Mouse (Mus musculus) CH12.LX (cell line): ENCODE measurements around the gene Il17rd. TPM values are rescaled to one million over a fixed set of nuclear protein-coding genes. Genes with fewer than 3 reads are reported as not detected.

Experiments used
- DNase-seq: peaks from one replicate; pipeline ENCODE4 v3.0.0-alpha.2; 2013; ENCODE audit errors: extremely low read depth
- H3K27ac ChIP-seq: 2 replicates; pipeline ENCODE4 v1.5.1; 2012; ENCODE audit warnings: low read depth, mild to moderate bottlenecking, control low read depth, moderate library complexity; ENCODE audit not compliant: insufficient read depth
- H3K27me3 ChIP-seq: replicated peaks from 2 replicates; pipeline ENCODE3; 2012; ENCODE audit warnings: inconsistent platforms
- H3K36me3 ChIP-seq, 2 experiments: replicated peaks in 1 of 2; 2 replicates each; pipeline versions ENCODE3 to v1.6.1; 2012; ENCODE audit warnings: inconsistent platforms in 1 of 2, low read length in 1 of 2, mild to moderate bottlenecking in 1 of 2, mixed read lengths in 1 of 2, moderate library complexity in 1 of 2; ENCODE audit not compliant: control insufficient read depth in 1 of 2, insufficient read depth in 1 of 2
- H3K4me1 ChIP-seq, 2 experiments: 2 replicates each; pipeline ENCODE4 v1.6.1; 2012; ENCODE audit warnings: inconsistent platforms in 1 of 2, moderate library complexity in 1 of 2; ENCODE audit not compliant: insufficient read depth in 2 of 2, control insufficient read depth in 1 of 2
- H3K4me2 ChIP-seq: 2 replicates; pipeline ENCODE4 v1.6.1; 2012; ENCODE audit warnings: low read depth, mild to moderate bottlenecking, control low read depth; ENCODE audit not compliant: poor library complexity, insufficient read depth, severe bottlenecking
- H3K4me3 ChIP-seq, 3 experiments: fragments of 150-350 bp in 1 of 3; sonication (generic) in 1 of 3; replicated peaks in 1 of 3; 2 replicates each; pipeline versions ENCODE3 to v1.5.1; 2011 to 2012; ENCODE audit warnings: low read depth in 2 of 3, low read length in 2 of 3, mild to moderate bottlenecking in 2 of 3, moderate library complexity in 2 of 3, control low read depth in 1 of 3, improper control_type of control experiment in 1 of 3, inconsistent platforms in 1 of 3, mixed read lengths in 1 of 3; ENCODE audit not compliant: poor library complexity in 1 of 3
- H3K79me2 ChIP-seq: replicated peaks from 2 replicates; pipeline ENCODE4 v1.6.1; 2012; ENCODE audit warnings: mild to moderate bottlenecking, moderate library complexity; ENCODE audit not compliant: control insufficient read depth, poor library complexity, insufficient read depth, severe bottlenecking; ENCODE audit errors: extremely low read depth
- H3K9ac ChIP-seq: 2 replicates; pipeline ENCODE4 v1.6.1; 2012; ENCODE audit warnings: low read depth, mild to moderate bottlenecking, control low read depth, moderate library complexity; ENCODE audit not compliant: insufficient read depth
- H3K9me3 ChIP-seq: replicated peaks from 2 replicates; pipeline ENCODE3; 2012; ENCODE audit warnings: low read length, inconsistent platforms, mixed read lengths
- BHLHE40 ChIP-seq: IDR thresholded peaks from 2 replicates; pipeline ENCODE4 v1.6.1; 2011; ENCODE audit warnings: mild to moderate bottlenecking, low read depth, low read length, improper control_type of control experiment
- CHD2 ChIP-seq: IDR thresholded peaks from 2 replicates; pipeline ENCODE4 v1.6.1; 2011; ENCODE audit warnings: low read length, improper control_type of control experiment
- CTCF ChIP-seq, 2 experiments: IDR thresholded peaks in 1 of 2; conservative IDR thresholded peaks in 1 of 2; 2 replicates each; pipeline ENCODE4 v1.5.1; 2011 to 2012; ENCODE audit warnings: low read depth in 2 of 2, low read length in 2 of 2, improper control_type of control experiment in 1 of 2, inconsistent platforms in 1 of 2, mild to moderate bottlenecking in 1 of 2, moderate library complexity in 1 of 2
- EP300 ChIP-seq: IDR thresholded peaks from 2 replicates; pipeline ENCODE4 v1.6.1; 2011; ENCODE audit warnings: low read length, improper control_type of control experiment
- IRF4 ChIP-seq: IDR thresholded peaks from 2 replicates; pipeline ENCODE4 v1.6.1; 2014; ENCODE audit warnings: low read depth, mild to moderate bottlenecking, inconsistent platforms, low read length, improper control_type of control experiment
- MAFK ChIP-seq: IDR thresholded peaks from 2 replicates; pipeline ENCODE4 v1.6.1; 2011; ENCODE audit warnings: low read length, improper control_type of control experiment; ENCODE audit not compliant: insufficient replicate concordance
- MEF2A ChIP-seq: IDR thresholded peaks from 2 replicates; pipeline ENCODE4 v1.6.1; 2014; ENCODE audit warnings: low read depth, mild to moderate bottlenecking, inconsistent platforms, low read length, improper control_type of control experiment, borderline replicate concordance
- NELFE ChIP-seq: IDR thresholded peaks from 2 replicates; pipeline ENCODE4 v1.6.1; 2011; ENCODE audit warnings: low read depth, low read length, improper control_type of control experiment
- RAD21 ChIP-seq: IDR thresholded peaks from 2 replicates; pipeline ENCODE4 v1.6.1; 2011; ENCODE audit warnings: low read depth, mild to moderate bottlenecking, low read length, improper control_type of control experiment, moderate library complexity
- RCOR1 ChIP-seq: conservative IDR thresholded peaks from 2 replicates; pipeline ENCODE4 v1.6.1; 2012; ENCODE audit warnings: low read depth, mild to moderate bottlenecking, inconsistent platforms, low read length, improper control_type of control experiment
- SIN3A ChIP-seq: IDR thresholded peaks from 2 replicates; pipeline ENCODE4 v1.6.1; 2012; ENCODE audit warnings: low read length, improper control_type of control experiment, inconsistent platforms
- ZKSCAN1 ChIP-seq: IDR thresholded peaks from 2 replicates; pipeline ENCODE4 v1.6.1; 2012; ENCODE audit warnings: low read depth, inconsistent platforms, low read length, improper control_type of control experiment, borderline replicate concordance
- dilution Hi-C: fragments of 300-500 bp; cut with MboI; formaldehyde crosslinking; loops from 2 replicates; pipeline ENCODE4 v1.14.3; 2020; ENCODE audit warnings: low sequenced_read_pairs; ENCODE audit not compliant: extremely low pct_unique_long_range_greater_than_20kb, extremely low pct_ligation_motif_present
- in situ Hi-C: fragments of 300-500 bp; cut with MboI; formaldehyde crosslinking; loops from 3 replicates; pipeline ENCODE4 v1.14.3; 2019; ENCODE audit warnings: low sequenced_read_pairs, low pct_ligation_motif_present, low pct_unique_long_range_greater_than_20kb, mixed read lengths
- polyA plus RNA-seq: library from polyadenylated mRNA; unstranded; fragments of >175 nt; gene quantifications from 2 replicates; pipeline ENCODE4 v1.2.1, GENCODE M21; 2012; ENCODE audit warnings: low read depth; ENCODE audit not compliant: insufficient read length
- total RNA-seq, 2 experiments: library from RNA; depleted of rRNA; stranded (reverse); fragments of 300-350 nt in 1 of 2; fragments of >200 nt in 1 of 2; gene quantifications; 2 replicates each; pipeline ENCODE4 v1.2.3; 2012 to 2014

Gene Il17rd
- total and polyA plus RNA-seq, 3 experiments = 0.04 to 0.09 (median 0.08) TPM

DNA sequence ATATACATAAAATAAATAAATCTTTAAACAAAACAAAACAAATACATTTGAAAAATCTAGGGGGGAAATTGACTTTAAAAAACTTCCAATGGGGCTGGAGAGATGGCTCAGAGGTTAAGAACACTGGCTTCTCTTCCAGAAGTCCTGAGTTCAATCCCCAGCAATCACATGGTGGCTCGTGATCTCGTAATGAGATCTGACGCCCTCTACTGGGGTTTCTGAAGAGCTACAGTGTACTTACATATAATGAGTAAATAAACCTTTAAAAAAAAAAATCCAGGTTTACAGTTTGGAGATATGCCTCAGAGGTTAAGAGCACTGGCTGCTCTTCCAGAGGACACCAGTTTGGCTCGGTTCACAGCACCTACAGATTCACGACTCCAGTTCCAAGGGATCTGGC is 27.2 kb upstream of the Il17rd start:
- Histone ChIP-seq H3K9ac (no peak overlapping the region), H3K36me3 (no peaks in the 10 kb centered on the region), H3K79me2 (no peaks in the 10 kb centered on the region), H3K9me3 (no peaks in the 10 kb centered on the region), H3K27ac (no peak overlapping the region), H3K27me3 (no peaks in the 10 kb centered on the region), H3K4me2 (no peak overlapping the region), H3K4me1 (no peaks in the 10 kb centered on the region; a peak in 1 of 4 replicates), H3K4me3 (no peak overlapping the region)
- dilution Hi-C loops (no loop called here), in situ Hi-C loops (loop anchor here (25.0 kb wide), 1 partner anchor 524 kb away; no protein-coding TSS in a partner anchor)
- no peak for DNase-seq
- TF ChIP-seq NELFE (no peak), SIN3A (no peak), CTCF (conservative IDR thresholded peaks at IDR 0.05 in 1 of 2, IDR thresholded peaks at IDR 0.05 in 1 of 2; ENCODE audit: low read depth in 2 of 2, low read length in 2 of 2) (peak in 1 of 2 experiments; percentile 34; a peak in 2 of 4 replicates), RCOR1 (no peak)

DNA sequence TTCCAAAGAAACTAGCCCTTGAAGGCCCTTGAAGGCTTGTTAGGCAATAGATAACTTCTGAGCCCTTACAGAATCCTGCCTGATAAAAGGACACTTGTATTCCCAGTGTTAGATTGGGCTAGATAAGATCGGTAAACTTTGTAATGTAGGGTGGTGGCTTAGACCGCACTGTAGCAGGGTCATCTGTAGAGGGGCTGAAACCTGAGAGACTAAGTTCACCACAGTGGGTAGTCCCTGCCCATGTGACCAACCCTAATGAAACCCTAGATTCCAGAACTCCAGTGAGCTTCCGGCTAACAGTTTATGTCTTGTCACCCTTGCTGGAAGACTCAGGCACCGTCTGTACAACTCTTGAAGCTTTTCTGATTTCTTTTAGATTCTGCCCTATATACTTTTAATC is 25.1 kb upstream of the Il17rd start:
- Histone ChIP-seq H3K9ac (no peak overlapping the region), H3K4me1 (peaks cover 3 to 7% of the 10 kb centered on the region in 2 experiments; a peak in 3 of 4 replicates), H3K4me3 (no peak overlapping the region), H3K36me3 (no peaks in the 10 kb centered on the region), H3K9me3 (peaks cover 2% of the 10 kb centered on the region), H3K27me3 (no peaks in the 10 kb centered on the region), H3K79me2 (no peaks in the 10 kb centered on the region), H3K27ac (no peak overlapping the region), H3K4me2 (no peak overlapping the region)
- no peak for TF ChIP-seq SIN3A
- no peak for TF ChIP-seq MEF2A
- TF ChIP-seq BHLHE40 = no peak
- TF ChIP-seq ZKSCAN1 = no peak
- no peak for TF ChIP-seq CHD2
- TF ChIP-seq RAD21 = no peak
- in situ Hi-C loops = loop anchor here (25.0 kb wide), 1 partner anchor 526 kb away; no protein-coding TSS in a partner anchor
- no peak for DNase-seq
- dilution Hi-C loops = no loop called here

DNA sequence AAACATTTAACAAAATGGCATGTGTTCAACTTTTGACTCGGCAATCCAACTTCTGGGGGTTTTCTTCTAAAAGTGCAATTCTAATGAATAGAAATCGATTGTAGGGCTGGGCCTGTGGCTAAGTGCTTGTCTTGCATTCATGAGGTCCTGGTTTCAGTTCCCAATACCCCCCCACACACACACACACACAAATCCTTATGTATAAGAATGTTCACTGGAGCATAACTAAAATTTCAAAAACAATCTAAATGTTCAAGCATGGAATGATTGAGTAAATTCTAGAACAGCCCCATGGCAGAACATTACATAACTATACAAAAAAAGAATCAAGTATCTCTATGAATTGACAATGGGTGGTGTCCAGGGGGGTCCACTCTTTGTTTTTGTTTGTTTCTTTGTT is 20.8 kb upstream of the Il17rd start:
- dilution Hi-C loops (no loop called here), in situ Hi-C loops (loop anchor here (25.0 kb wide), 1 partner anchor 531 kb away; no protein-coding TSS in a partner anchor)
- no peak overlapping the region for H3K9ac ChIP-seq

More for the DNA sequence above, 20.8 kb upstream of the Il17rd start:
- peak; percentile 24 for DNase-seq
- H3K27me3 ChIP-seq = no peaks in the 10 kb centered on the region
- peaks cover 3 to 7% of the 10 kb centered on the region in 2 experiments; a peak in 3 of 4 replicates for H3K4me1 ChIP-seq
- no peak overlapping the region for H3K4me2 ChIP-seq
- H3K4me3 ChIP-seq = no peak overlapping the region
- TF ChIP-seq SIN3A (no peak), BHLHE40 (peak; percentile 39; the same call in 1 of the 2 replicates), IRF4 (peak; percentile 75), MAFK (no peak), EP300 (peak; percentile 56), NELFE (no peak)
- peaks cover 2% of the 10 kb centered on the region for H3K9me3 ChIP-seq
- no peaks in the 10 kb centered on the region for H3K36me3 ChIP-seq
- H3K79me2 ChIP-seq = no peaks in the 10 kb centered on the region
- H3K27ac ChIP-seq = no peak overlapping the region
